Mouse (Mus musculus) myocyte (in vitro differentiated cells): ENCODE measurements around the gene Gm21761. TPM values are rescaled to one million over a fixed set of nuclear protein-coding genes. Genes with fewer than 3 reads are reported as not detected.
"Not testable (repeated sequence)": the region's sequence is repeated elsewhere in the genome, so short reads cannot be mapped to it uniquely, and the experiment has no call there.

ENCODE experiments used
- H3K27me3 ChIP-seq: one replicate; pipeline ENCODE4 v1.6.1; 2011; ENCODE audit not compliant: control insufficient read depth, insufficient read depth, insufficient read length
- H3K36me3 ChIP-seq: one replicate; pipeline ENCODE4 v1.6.1; 2011; ENCODE audit not compliant: control insufficient read depth, insufficient read depth
- H3K4me2 ChIP-seq: one replicate; pipeline ENCODE4 v1.6.1; 2011; ENCODE audit warnings: low read depth, control low read depth
- H3K4me3 ChIP-seq: one replicate; pipeline ENCODE4 v1.5.1; 2011; ENCODE audit warnings: mild to moderate bottlenecking, control low read depth, moderate library complexity
- H3K79me2 ChIP-seq: one replicate; pipeline ENCODE4 v1.6.1; 2011; ENCODE audit not compliant: control insufficient read depth, insufficient read depth
- H3ac ChIP-seq: one replicate; pipeline ENCODE4 v1.6.1; 2011; ENCODE audit not compliant: control insufficient read depth, insufficient read length
- polyA plus RNA-seq: library from polyadenylated mRNA; unstranded; fragments of >200 nt; fragmentation: generic; extraction: Trizol; gene quantifications from one replicate; pipeline ENCODE4 v1.2.1, GENCODE M21; 2012; ENCODE audit warnings: missing spikeins

Gm21761 gene
- polyA plus RNA-seq, 1 experiment = not detected

GRCm38 (mm10) chr13:119898549-119898948 lies 30.5 kb downstream of the Gm21761 start:
- not testable (repeated sequence) for H3K27me3 ChIP-seq, H3K4me3 ChIP-seq, H3ac ChIP-seq, H3K79me2 ChIP-seq, H3K36me3 ChIP-seq, H3K4me2 ChIP-seq

- not testable (repeated sequence) for H3K27me3 ChIP-seq, H3ac ChIP-seq, H3K4me3 ChIP-seq, H3K4me2 ChIP-seq, H3K79me2 ChIP-seq, H3K36me3 ChIP-seq
Observed at GRCm38 (mm10) chr13:119894685-119895084, 34.4 kb downstream of the Gm21761 start, which contains the start of gene Tcstv1. Tcstv1 (minus strand) TSS chr13:119894785.

DNA sequence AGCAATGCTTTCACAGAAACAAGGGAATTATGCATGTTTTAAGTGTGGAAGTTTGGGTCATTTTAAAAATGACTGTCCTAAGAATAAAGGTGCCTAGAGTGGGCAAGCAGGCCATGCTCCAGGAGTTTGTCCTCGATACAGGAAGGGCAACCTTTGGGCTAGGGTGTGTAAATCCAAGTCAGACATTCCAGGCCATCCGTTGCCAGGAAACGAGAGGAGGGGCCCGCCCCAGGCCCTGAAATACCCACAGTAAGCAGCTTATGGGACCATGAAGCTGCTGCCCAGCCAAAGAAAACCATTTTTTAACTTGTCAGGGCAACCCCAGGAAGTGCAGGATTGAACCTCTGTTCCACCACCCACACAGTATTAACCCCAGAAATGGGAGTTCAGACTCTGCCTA lies 42.2 kb downstream of the Gm21761 start:
- not testable (repeated sequence) for H3K36me3 ChIP-seq, H3K4me3 ChIP-seq, H3ac ChIP-seq, H3K27me3 ChIP-seq, H3K79me2 ChIP-seq, H3K4me2 ChIP-seq

DNA sequence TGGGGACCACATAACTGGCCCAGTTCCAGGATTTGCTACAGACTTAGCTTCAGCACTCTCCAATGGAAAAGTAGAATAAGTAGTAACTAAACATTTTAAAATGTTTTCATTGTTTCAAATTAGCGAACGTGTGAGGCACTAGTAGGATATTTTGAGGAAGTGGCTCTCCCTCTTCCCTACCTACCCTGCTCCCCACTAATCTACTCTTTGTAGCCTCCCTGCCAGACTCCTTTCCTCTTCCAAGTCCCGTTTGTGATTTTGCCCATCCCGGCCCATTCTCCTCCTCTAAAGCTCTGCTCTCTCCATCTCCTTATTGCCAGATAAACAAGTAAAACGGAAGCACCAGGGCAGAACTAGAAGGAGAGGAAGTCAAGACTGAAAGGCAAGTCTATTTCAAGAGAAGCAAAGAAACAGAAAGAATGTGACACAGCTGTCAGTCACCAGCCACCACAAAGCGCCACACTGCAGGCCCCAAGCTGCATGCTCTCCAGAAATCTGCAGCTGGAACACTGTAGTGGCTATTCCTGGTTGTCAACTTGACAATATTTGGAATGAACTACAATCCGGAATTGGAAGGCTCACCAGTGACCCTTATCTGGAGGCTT lies 64.6 kb downstream of the Gm21761 start:
- not testable (repeated sequence) for H3K27me3 ChIP-seq, H3ac ChIP-seq, H3K79me2 ChIP-seq, H3K4me3 ChIP-seq, H3K4me2 ChIP-seq, H3K36me3 ChIP-seq

DNA sequence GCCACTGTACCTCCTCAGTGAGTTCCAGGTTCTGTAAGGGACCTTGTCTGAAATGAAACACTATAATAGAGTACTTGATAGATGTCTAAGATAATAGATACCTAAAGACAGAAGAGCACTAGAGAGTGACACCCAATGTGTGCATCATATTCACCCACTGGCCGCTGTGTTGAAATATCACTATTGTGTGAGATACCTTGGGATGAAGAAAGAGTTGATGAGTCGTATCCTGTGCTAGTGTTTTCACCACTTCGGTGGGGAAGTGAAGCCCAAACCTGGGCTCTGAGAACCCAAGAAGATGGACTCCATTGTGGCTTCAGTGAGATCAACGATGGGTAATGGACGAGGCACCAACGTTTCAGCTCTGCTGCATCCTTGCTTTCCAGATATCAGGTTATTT lies 66.7 kb downstream of the Gm21761 start:
- not testable (repeated sequence) for H3ac ChIP-seq, H3K4me2 ChIP-seq, H3K27me3 ChIP-seq, H3K4me3 ChIP-seq, H3K79me2 ChIP-seq, H3K36me3 ChIP-seq

Other genes with a start within 250 kb of the Gm21761 start
- gene Hmgcs1, start 238.9 kb downstream of the Gm21761 start, polyA plus RNA-seq = 68.3 TPM
- 0.23 TPM for gene Nim1k, start 173.4 kb downstream of the Gm21761 start, polyA plus RNA-seq
- gene Zfp131, start 138.4 kb downstream of the Gm21761 start, polyA plus RNA-seq = 9.1 TPM
- not detected for gene AF067063, start 99.1 kb downstream of the Gm21761 start, polyA plus RNA-seq
- not detected for gene D13Ertd608e, start 93.3 kb downstream of the Gm21761 start, polyA plus RNA-seq
- gene Tcstv1, start 34.5 kb downstream of the Gm21761 start, polyA plus RNA-seq = not detected
- gene B020031M17Rik, start 21.5 kb upstream of the Gm21761 start, polyA plus RNA-seq = not detected
- gene Gm36079, start 97.7 kb upstream of the Gm21761 start, polyA plus RNA-seq = not detected
- not detected for gene Gm21188, start 122.9 kb upstream of the Gm21761 start, polyA plus RNA-seq
- gene Gm20767, start 211.0 kb upstream of the Gm21761 start, polyA plus RNA-seq = not detected
- gene Gm21818, start 243.2 kb upstream of the Gm21761 start, polyA plus RNA-seq = not detected